Mouse (Mus musculus) hindbrain, embryonic 15.5 days (tissue): ENCODE results near the gene Usp45. TPM values are rescaled to one million over a fixed set of nuclear protein-coding genes. Genes with fewer than 3 reads are reported as not detected.

Source experiments
- ATAC-seq: fragments of 200-750 bp; cut with Nextera tagmentation; 2 replicates; pipeline ENCODE4 v1.8.0; 2017; ENCODE audit warnings: low read depth, moderate number of reproducible peaks, moderate TSS enrichment; ENCODE audit not compliant: low FRiP score
- H3K27ac ChIP-seq: fragments of 300-500 bp; sonication (generic); replicated peaks from 2 replicates; pipeline ENCODE4 v1.5.1; 2015; ENCODE audit warnings: mild to moderate bottlenecking, inconsistent platforms
- H3K27me3 ChIP-seq: fragments of 300-500 bp; sonication (generic); 2 replicates; pipeline ENCODE4 v1.6.1; 2015; ENCODE audit warnings: control low read depth, inconsistent platforms
- H3K36me3 ChIP-seq: fragments of 300-500 bp; sonication (generic); 2 replicates; pipeline ENCODE4 v1.6.1; 2015; ENCODE audit warnings: control low read depth, inconsistent platforms
- H3K4me1 ChIP-seq: fragments of 300-500 bp; sonication (generic); replicated peaks from 2 replicates; pipeline ENCODE4 v1.6.1; 2015; ENCODE audit warnings: control low read depth, inconsistent platforms
- H3K4me2 ChIP-seq: fragments of 300-500 bp; sonication (generic); 2 replicates; pipeline ENCODE4 v1.6.1; 2015; ENCODE audit warnings: moderate library complexity, mild to moderate bottlenecking, inconsistent platforms
- H3K4me3 ChIP-seq: fragments of 300-500 bp; sonication (generic); 2 replicates; pipeline ENCODE4 v1.5.1; 2015; ENCODE audit warnings: mild to moderate bottlenecking, inconsistent platforms
- H3K9ac ChIP-seq: fragments of 300-500 bp; sonication (generic); 2 replicates; pipeline ENCODE4 v1.6.1; 2015; ENCODE audit warnings: inconsistent platforms
- H3K9me3 ChIP-seq: fragments of 300-500 bp; sonication (generic); 2 replicates; pipeline ENCODE4 v1.6.1; 2016; ENCODE audit warnings: control low read depth, inconsistent platforms
- WGBS: fragments of 180-500 bp; shearing (Covaris S2); methylation state at CpG from one replicate; pipeline ENCODE4 v1.1.7; 2015; 5-methylcytosine and 5-hydroxymethylcytosine counted together
- polyA plus RNA-seq: library from polyadenylated mRNA; unstranded; fragments of >200 nt; fragmentation: Nextera tagmentation; extraction: Ambion mirVana; gene quantifications from 2 replicates; pipeline ENCODE4 v1.2.1, GENCODE M21; 2015

The Usp45 gene
- polyA plus RNA-seq, 1 experiment from 2014 or later, result 6.3 TPM

DNA sequence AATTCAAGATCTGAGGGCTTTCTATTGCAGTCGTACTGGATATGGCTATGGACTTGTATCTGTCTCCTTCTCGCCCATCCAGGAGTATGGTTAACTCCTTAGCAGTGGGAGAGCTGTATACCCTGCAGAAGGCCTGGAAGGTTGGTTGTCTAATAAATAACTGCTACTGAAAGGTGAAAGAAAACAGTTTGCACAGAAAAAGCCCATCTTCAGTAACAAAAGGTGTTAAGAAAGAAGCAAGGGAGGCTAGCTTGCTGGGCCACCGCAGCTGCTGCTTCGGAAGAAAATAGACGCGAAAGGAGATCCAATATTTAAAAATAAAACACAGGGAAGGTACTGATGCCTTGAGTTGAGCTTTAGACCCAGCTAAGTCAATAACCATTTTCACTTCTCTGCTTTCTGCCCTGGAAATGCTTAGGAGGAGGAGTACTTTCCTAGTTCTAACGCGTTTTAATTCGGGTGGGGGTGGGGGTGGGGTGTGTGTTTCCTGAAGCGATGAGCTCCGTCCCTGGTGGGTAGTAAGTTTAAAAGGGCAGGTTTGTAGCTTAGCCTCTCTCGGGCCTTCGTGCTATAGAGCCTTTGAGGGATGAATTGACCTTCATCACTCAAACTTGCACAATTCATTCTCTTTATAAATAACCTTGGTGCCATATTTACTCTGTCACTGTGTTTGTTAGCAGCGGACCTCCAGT is 639 bp upstream of the Usp45 start:
- Histone ChIP-seq H3K9ac (peak overlapping the region; percentile 75), H3K4me2 (peak overlapping the region; percentile 58), H3K36me3 (no peaks in the 10 kb centered on the region), H3K27ac (peak overlapping the region; percentile 81), H3K9me3 (no peaks in the 10 kb centered on the region), H3K27me3 (no peaks in the 10 kb centered on the region), H3K4me3 (peak overlapping the region; percentile 76), H3K4me1 (peaks cover 5% of the 10 kb centered on the region; the same call in 1 of the 2 replicates)
- no peak; the same call in 1 of the 2 replicates for ATAC-seq
- WGBS, result 18% methylated on average over 14 of the region's 14 CpGs

DNA sequence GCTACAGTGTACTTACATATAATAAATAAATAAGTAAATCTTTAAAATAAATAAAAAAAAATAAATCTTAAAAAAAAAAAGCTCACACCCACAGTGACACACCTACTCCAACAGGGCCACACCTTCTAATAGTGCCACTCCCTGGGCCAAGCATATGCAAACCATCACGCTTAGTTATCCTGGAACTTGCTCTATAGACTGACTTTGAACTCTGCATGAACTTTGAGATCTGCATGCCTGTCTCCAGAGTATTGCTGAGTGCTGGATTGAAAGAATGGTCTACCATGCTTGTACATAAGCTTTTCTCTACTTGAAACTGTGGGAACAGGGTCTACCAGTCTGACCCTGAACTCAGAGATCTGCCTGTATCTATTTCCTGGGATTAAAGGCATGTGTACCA is 4.1 kb downstream of the Usp45 start:
- H3K36me3 ChIP-seq, result no peaks in the 10 kb centered on the region
- peaks cover 6% of the 10 kb centered on the region; the same call in 1 of the 2 replicates for H3K4me1 ChIP-seq
- no peak overlapping the region for H3K9ac ChIP-seq
- WGBS, result 82% methylated on average over 1 of the region's 1 CpGs
- ATAC-seq, result no peak
- H3K4me2 ChIP-seq, result no peak overlapping the region
- H3K9me3 ChIP-seq, result no peaks in the 10 kb centered on the region
- no peak overlapping the region for H3K27ac ChIP-seq
- H3K27me3 ChIP-seq, result no peaks in the 10 kb centered on the region
- no peak overlapping the region for H3K4me3 ChIP-seq

DNA sequence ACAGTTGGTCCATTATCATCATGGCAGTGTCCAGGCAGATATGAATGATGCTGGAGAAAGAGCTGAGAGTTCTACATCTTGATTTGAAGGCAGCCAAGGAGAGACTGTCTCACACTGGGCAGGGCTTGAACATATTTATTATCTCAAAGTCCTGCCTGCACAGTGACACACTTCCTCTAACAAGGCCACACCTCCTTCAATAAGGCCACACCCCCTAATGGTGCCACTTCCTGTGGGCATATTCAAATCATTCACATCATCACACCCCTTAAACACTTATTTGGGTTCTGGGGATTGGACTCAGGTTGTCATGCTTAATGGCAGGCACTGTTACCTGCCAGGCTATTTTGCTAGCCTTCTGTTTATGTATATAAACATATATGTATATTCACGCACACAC is 5.3 kb downstream of the Usp45 start:
- H3K4me3 ChIP-seq, result no peak overlapping the region
- H3K4me2 ChIP-seq, result no peak overlapping the region
- peaks cover 7% of the 10 kb centered on the region for H3K4me1 ChIP-seq
- no peak for ATAC-seq
- WGBS, result 98% methylated on average over 1 of the region's 1 CpGs
- H3K27ac ChIP-seq, result no peak overlapping the region
- H3K36me3 ChIP-seq, result no peaks in the 10 kb centered on the region
- H3K9me3 ChIP-seq, result no peaks in the 10 kb centered on the region
- H3K27me3 ChIP-seq, result no peaks in the 10 kb centered on the region
- H3K9ac ChIP-seq, result no peak overlapping the region

DNA sequence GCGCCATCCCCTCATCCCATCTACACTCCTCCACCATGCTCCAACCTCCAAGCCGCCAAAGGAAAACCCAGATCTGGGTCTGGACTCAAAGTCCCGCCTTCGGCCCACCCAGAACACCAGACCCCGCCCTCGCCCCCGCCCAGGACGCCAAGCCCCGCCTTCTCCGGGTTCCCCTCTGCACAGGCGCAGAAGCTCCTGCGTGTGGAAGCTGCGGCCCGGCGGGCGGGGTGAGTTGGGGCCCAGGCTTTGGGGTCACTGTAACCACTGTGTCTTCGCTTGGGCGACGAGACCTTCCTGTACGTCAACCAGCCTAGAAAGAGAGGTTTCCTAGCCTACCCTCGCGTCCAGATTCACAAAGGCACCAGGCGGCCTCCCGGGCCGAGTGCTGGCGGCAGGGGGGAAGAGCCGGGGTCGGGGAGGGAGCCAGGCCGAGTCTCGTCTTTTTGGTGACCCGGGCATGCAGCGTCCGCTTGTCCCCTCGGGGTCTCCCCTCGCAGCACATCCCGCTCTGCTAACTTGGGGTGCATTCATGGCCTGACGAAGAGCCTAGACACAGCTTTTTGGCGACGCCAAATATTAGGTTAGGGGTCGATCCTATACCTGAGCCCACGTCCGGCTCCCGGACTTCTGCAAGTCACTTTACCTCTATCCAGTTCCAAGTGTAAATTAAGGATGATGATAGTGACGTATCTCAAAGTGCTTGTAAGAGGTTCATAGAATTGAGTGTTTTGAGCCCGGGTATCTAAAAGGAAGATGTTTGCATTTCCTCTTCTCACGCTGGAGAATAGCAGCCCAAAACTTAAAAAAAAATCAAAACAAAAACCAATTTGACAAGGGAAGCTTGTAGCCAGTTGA is 9.4 kb downstream of the Usp45 start:
- H3K27ac ChIP-seq, result peak overlapping the region; percentile 74
- peaks cover 13% of the 10 kb centered on the region for H3K4me1 ChIP-seq
- H3K9me3 ChIP-seq, result no peaks in the 10 kb centered on the region
- H3K9ac ChIP-seq, result peak overlapping the region; percentile 79
- peak; percentile 99 for ATAC-seq
- peaks cover 3% of the 10 kb centered on the region; the same call in 1 of the 2 replicates for H3K36me3 ChIP-seq
- H3K27me3 ChIP-seq, result no peaks in the 10 kb centered on the region
- peak overlapping the region; percentile 85 for H3K4me3 ChIP-seq
- peak overlapping the region; percentile 63 for H3K4me2 ChIP-seq
- WGBS, result under 1% methylated on average over 46 of the region's 46 CpGs

DNA sequence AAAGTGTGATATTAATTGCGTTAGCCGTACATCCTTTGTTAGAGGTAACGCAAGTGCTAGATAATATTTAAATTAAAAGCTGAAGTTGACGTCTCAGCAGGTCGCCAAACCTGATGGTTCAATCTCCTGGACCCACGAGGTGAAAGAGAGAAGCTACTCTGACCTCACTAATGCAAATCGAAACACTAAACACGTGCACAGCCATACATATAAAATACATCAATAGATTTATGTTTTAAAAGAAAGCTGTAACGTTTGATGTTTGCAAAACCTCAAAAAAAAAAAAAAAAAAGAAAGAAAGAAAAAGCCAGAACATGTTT is 9.9 kb downstream of the Usp45 start:
- H3K9ac ChIP-seq, result peak overlapping the region; percentile 79
- peak overlapping the region; percentile 63 for H3K4me2 ChIP-seq
- H3K36me3 ChIP-seq, result peaks cover 8% of the 10 kb centered on the region; the same call in 1 of the 2 replicates
- H3K4me3 ChIP-seq, result peak overlapping the region; percentile 85
- H3K27ac ChIP-seq, result no peak overlapping the region
- H3K4me1 ChIP-seq, result peaks cover 13% of the 10 kb centered on the region
- H3K27me3 ChIP-seq, result no peaks in the 10 kb centered on the region
- no peak for ATAC-seq
- no peaks in the 10 kb centered on the region for H3K9me3 ChIP-seq
- 5% methylated on average over 9 of the region's 9 CpGs for WGBS

DNA sequence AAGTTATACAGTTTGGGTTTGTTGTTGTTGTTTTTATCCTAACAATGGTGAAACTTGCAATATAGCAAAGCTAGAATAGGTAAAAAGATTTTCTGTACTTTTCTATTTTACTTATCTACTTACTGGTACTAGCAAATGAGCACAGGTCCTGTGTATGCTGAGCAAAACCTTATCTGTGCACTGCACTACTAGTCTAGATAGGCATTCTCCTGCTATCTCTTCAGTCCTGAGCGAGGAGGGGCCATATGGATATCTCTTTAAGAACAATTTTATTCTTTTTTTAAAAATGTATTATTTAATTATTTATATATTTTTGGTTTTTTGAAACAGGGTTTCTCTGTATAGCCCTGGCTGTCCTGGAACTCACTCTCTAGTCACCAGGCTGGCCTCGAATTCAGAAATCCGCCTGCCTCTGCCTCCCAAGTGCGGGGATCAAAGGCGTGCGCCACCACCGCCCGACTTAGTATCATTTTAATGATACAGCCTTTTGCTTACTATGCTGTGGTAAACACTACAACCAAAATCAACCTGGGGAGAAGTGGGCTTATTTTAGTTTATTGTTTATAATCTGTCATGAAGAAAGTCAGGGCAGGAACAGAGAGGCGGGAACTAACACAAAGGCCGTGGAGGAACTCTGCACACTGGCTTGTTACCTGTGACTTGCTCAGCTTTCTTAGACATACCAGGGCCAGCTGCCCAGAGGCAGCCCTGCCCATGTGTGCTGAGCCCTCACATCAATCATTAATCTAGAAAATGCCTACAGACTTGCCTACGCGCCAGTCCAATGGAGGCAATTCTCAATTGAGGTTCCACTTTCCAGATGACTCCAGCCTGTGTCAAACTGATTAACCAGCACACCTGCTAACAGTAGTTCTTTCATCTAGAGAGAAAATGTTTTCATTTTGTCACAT is 14.1 kb downstream of the Usp45 start:
- no peak overlapping the region for H3K27ac ChIP-seq
- 95% methylated on average over 12 of the region's 12 CpGs for WGBS
- H3K27me3 ChIP-seq, result no peaks in the 10 kb centered on the region
- H3K4me3 ChIP-seq, result no peak overlapping the region
- H3K9ac ChIP-seq, result no peak overlapping the region
- H3K36me3 ChIP-seq, result peaks cover 41% of the 10 kb centered on the region
- H3K4me1 ChIP-seq, result peaks cover 9% of the 10 kb centered on the region
- no peak overlapping the region for H3K4me2 ChIP-seq
- ATAC-seq, result no peak
- H3K9me3 ChIP-seq, result no peaks in the 10 kb centered on the region

DNA sequence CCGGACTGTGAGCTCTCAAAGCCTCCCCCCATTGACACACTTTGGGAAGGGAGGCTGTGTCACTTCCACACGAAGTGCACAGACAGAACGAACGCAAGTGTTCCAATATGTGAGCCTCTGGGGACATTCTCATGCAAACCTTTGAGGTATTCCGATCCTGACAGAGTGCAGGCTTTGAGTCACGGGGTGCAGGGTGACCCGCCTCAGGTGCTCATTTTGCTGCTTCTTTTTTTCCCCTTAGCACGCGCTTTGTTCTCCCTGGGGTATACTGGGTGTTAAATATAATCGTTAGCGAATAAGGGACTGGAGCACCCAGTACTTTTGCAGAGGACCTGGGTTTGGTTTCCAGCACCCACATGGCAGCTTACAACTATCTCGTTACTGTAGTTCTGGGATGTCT is 19.3 kb downstream of the Usp45 start:
- no peak overlapping the region for H3K9ac ChIP-seq
- H3K27ac ChIP-seq, result no peak overlapping the region
- H3K4me2 ChIP-seq, result no peak overlapping the region
- H3K9me3 ChIP-seq, result no peaks in the 10 kb centered on the region
- ATAC-seq, result no peak
- H3K4me1 ChIP-seq, result no peaks in the 10 kb centered on the region
- no peak overlapping the region for H3K4me3 ChIP-seq
- WGBS, result 97% methylated on average over 12 of the region's 12 CpGs
- peaks cover 57% of the 10 kb centered on the region for H3K36me3 ChIP-seq
- no peaks in the 10 kb centered on the region for H3K27me3 ChIP-seq

DNA sequence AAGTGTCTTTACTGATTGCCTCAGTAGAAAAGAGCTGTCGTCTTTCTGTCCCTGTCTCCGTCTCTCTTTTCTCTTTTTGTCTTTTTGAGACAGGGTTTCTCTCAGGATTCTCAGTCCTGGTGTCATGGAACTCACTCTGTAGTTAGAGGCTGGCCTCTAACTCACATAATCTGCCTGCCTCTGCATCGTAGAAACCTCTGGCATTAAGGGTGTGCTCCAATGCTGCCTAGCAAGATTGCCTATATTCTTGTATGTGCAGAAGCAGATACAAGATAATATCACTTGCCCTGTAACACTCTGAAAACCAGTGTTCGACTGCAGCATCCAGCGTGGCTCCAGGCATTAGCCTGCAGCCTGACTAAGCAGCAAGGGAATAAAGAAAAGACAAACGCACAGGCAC is 21.9 kb downstream of the Usp45 start:
- ATAC-seq, result no peak
- Histone ChIP-seq H3K4me3 (no peak overlapping the region), H3K27me3 (no peaks in the 10 kb centered on the region), H3K4me2 (no peak overlapping the region), H3K9ac (no peak overlapping the region), H3K4me1 (no peaks in the 10 kb centered on the region), H3K27ac (no peak overlapping the region), H3K36me3 (peaks cover 37% of the 10 kb centered on the region), H3K9me3 (no peaks in the 10 kb centered on the region)
- 80% methylated on average over 6 of the region's 6 CpGs for WGBS

DNA sequence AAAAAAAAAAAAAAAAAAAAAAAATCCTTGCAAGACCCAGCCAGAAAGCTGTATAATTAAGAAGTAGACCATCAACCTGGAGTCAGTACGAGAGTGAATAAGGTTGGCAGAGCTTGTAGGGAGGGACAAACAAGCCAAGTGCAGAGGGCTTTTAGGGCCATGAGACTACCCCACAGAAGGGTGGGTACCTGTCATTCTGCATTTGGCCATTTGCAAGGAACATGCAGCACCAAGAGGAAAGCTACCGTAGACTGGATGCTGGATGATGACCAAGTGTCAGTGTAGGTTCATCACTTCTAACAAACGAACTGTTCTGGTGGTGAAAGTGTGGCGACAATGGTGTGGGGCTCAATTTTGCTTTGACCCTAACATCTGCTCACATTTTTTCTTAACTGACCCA is 22.9 kb downstream of the Usp45 start:
- Histone ChIP-seq H3K9ac (no peak overlapping the region), H3K4me1 (no peaks in the 10 kb centered on the region), H3K27me3 (no peaks in the 10 kb centered on the region), H3K4me2 (no peak overlapping the region), H3K9me3 (no peaks in the 10 kb centered on the region), H3K27ac (no peak overlapping the region), H3K36me3 (peaks cover 28% of the 10 kb centered on the region), H3K4me3 (no peak overlapping the region)
- no peak for ATAC-seq
- WGBS, result 85% methylated on average over 4 of the region's 4 CpGs

DNA sequence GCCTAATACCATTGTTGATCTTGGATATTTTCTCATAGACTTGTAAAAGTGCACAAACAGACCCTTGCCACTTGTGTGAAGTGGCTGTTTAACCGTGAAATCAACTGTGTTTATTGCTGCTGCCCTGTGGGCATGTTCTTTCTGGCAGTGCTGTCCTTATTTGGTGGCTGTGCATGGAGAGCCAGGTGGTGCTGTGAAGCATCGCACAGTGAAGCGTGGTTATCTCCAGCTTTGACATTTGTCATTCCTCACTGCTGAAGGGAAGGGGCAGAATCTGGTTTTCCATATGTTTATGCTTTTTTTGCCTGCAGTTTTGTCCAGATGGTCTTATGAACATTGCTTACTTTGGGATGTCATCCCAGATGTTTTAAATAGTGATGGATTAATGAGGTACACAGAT is 26.7 kb downstream of the Usp45 start:
- H3K9me3 ChIP-seq, result no peaks in the 10 kb centered on the region
- H3K4me3 ChIP-seq, result no peak overlapping the region
- WGBS, result 30% methylated on average over 3 of the region's 3 CpGs

DNA sequence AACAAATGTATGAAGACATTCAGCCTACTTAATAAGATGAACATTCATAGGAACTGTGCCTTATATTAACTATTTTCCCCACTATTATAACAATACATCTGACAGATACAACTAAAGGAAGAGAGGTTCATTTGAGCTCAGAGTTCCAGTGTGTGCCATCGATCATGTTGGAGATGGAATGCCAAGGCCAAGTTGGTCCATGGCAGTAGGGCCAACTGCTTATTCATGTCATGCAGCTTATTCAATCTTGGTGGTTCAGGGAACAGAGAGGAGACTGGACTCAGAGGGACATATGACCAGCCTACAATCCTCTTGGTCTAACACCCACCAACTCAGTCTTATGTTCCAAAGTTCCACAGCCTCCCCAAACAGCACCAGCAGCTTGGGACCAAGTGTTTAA is 34.1 kb downstream of the Usp45 start:
- no peak overlapping the region for H3K4me3 ChIP-seq
- H3K9ac ChIP-seq, result no peak overlapping the region
- H3K4me1 ChIP-seq, result no peaks in the 10 kb centered on the region
- no peak overlapping the region for H3K27ac ChIP-seq
- ATAC-seq, result no peak
- 98% methylated on average over 1 of the region's 1 CpGs for WGBS
- no peak overlapping the region for H3K4me2 ChIP-seq
- H3K9me3 ChIP-seq, result no peaks in the 10 kb centered on the region
- no peaks in the 10 kb centered on the region for H3K27me3 ChIP-seq
- H3K36me3 ChIP-seq, result peaks cover 35% of the 10 kb centered on the region

More for the DNA sequence above, 26.7 kb downstream of the Usp45 start:
- Histone ChIP-seq H3K27me3 (no peaks in the 10 kb centered on the region), H3K36me3 (peaks cover 12% of the 10 kb centered on the region), H3K27ac (no peak overlapping the region), H3K4me1 (no peaks in the 10 kb centered on the region), H3K4me2 (no peak overlapping the region), H3K9ac (no peak overlapping the region)
- ATAC-seq, result peak; percentile 76; the same call in 1 of the 2 replicates

DNA sequence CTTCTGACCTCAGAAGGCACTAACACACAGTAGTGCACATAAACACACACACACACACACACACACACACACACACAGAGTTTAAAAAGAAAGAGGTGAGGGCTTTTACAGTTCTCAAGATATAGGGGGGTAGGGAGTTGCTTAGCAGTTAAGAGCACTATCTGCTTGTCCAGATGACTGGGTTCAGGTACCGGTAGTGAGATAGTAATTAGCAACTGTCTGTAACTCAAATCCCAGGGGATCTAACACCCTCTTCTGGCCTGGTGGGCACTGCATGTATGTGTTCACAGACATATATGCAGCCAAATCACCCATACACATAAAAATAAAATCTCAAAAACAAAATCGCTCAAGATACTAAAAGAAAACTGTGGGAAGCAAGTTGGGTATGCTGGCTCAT is 34.7 kb downstream of the Usp45 start:
- no peak overlapping the region for H3K4me2 ChIP-seq
- ATAC-seq, result no peak
- no peak overlapping the region for H3K9ac ChIP-seq

More for the DNA sequence above, 34.7 kb downstream of the Usp45 start:
- 98% methylated on average over 2 of the region's 2 CpGs for WGBS
- H3K4me3 ChIP-seq, result no peak overlapping the region
- no peaks in the 10 kb centered on the region for H3K4me1 ChIP-seq
- no peak overlapping the region for H3K27ac ChIP-seq
- H3K36me3 ChIP-seq, result peaks cover 35% of the 10 kb centered on the region
- no peaks in the 10 kb centered on the region for H3K9me3 ChIP-seq
- no peaks in the 10 kb centered on the region for H3K27me3 ChIP-seq
